Mouse (Mus musculus) MEL (cell line): ENCODE measurements around the gene Smim13. TPM values are rescaled to one million over a fixed set of nuclear protein-coding genes. Genes with fewer than 3 reads are reported as not detected.

Experiments
- DNase-seq: peaks from one replicate; pipeline ENCODE4 v3.0.0; 2011; ENCODE audit warnings: low read depth, low spot score
- H3K27ac ChIP-seq: 2 replicates; pipeline ENCODE4 v1.5.1; 2012; ENCODE audit warnings: low read depth, mild to moderate bottlenecking, control low read depth, low read length, moderate library complexity; ENCODE audit not compliant: control insufficient read depth
- H3K27me3 ChIP-seq, 2 experiments: fragments of 150-350 bp in 1 of 2; sonication (generic) in 1 of 2; 2 replicates each; pipeline ENCODE4 v1.6.1; 2012; ENCODE audit warnings: low read length in 2 of 2, mild to moderate bottlenecking in 2 of 2, improper control_type of control experiment in 1 of 2, moderate library complexity in 1 of 2; ENCODE audit not compliant: insufficient read depth in 2 of 2, control insufficient read depth in 1 of 2
- H3K36me3 ChIP-seq, 2 experiments: 2 replicates each; pipeline ENCODE4 v1.6.1; 2012 to 2014; ENCODE audit warnings: low read length in 2 of 2, improper control_type of control experiment in 1 of 2, inconsistent platforms in 1 of 2, mild to moderate bottlenecking in 1 of 2; ENCODE audit not compliant: insufficient read depth in 2 of 2, control insufficient read depth in 1 of 2
- H3K4me1 ChIP-seq, 2 experiments: fragments of 150-350 bp in 1 of 2; sonication (generic) in 1 of 2; 2 replicates each; pipeline ENCODE4 v1.6.1; 2012; ENCODE audit warnings: low read length in 2 of 2, improper control_type of control experiment in 1 of 2, mild to moderate bottlenecking in 1 of 2; ENCODE audit not compliant: insufficient read depth in 2 of 2, control insufficient read depth in 1 of 2
- H3K4me3 ChIP-seq, 2 experiments: fragments of 150-350 bp in 1 of 2; sonication (generic) in 1 of 2; 2 replicates each; pipeline ENCODE4 v1.5.1; 2012; ENCODE audit warnings: low read depth in 2 of 2, low read length in 2 of 2, mild to moderate bottlenecking in 2 of 2, moderate library complexity in 2 of 2, control low read depth in 1 of 2, improper control_type of control experiment in 1 of 2; ENCODE audit not compliant: control insufficient read depth in 1 of 2, insufficient read depth in 1 of 2
- H3K79me2 ChIP-seq: 2 replicates; pipeline ENCODE4 v1.6.1; 2012; ENCODE audit warnings: mild to moderate bottlenecking, low read length, moderate library complexity; ENCODE audit not compliant: control insufficient read depth, poor library complexity, insufficient read depth
- H3K9ac ChIP-seq: 2 replicates; pipeline ENCODE4 v1.6.1; 2012; ENCODE audit warnings: low read depth, mild to moderate bottlenecking, control low read depth, low read length, moderate library complexity; ENCODE audit not compliant: control insufficient read depth, poor library complexity, severe bottlenecking
- H3K9me3 ChIP-seq: fragments of 150-350 bp; sonication (generic); replicated peaks from 2 replicates; pipeline ENCODE4 v1.6.1; 2012; ENCODE audit warnings: mild to moderate bottlenecking, low read length, improper control_type of control experiment, moderate library complexity; ENCODE audit not compliant: insufficient read depth
- BHLHE40 ChIP-seq: IDR thresholded peaks from 2 replicates; pipeline ENCODE4 v1.6.1; 2012; ENCODE audit warnings: low read depth, mild to moderate bottlenecking, inconsistent platforms, low read length, improper control_type of control experiment, borderline replicate concordance
- CTCF ChIP-seq, 3 experiments: IDR thresholded peaks in 2 of 3; conservative IDR thresholded peaks in 1 of 3; 2 replicates each; pipeline ENCODE4 v1.5.1; 2011 to 2012; ENCODE audit warnings: low read length in 3 of 3, low read depth in 2 of 3, mild to moderate bottlenecking in 2 of 3, improper control_type of control experiment in 1 of 3, inconsistent platforms in 1 of 3, mixed read lengths in 1 of 3, moderate library complexity in 1 of 3; ENCODE audit not compliant: control insufficient read depth in 1 of 3, insufficient read depth in 1 of 3, poor library complexity in 1 of 3, severe bottlenecking in 1 of 3
- ELF1 ChIP-seq: IDR thresholded peaks from 2 replicates; pipeline ENCODE4 v1.6.1; 2014; ENCODE audit warnings: low read depth, mild to moderate bottlenecking, inconsistent platforms, low read length, improper control_type of control experiment, moderate library complexity
- EP300 ChIP-seq, 2 experiments: IDR thresholded peaks; 2 replicates each; pipeline ENCODE4 v1.6.1; 2011; ENCODE audit warnings: improper control_type of control experiment in 2 of 2, low read length in 2 of 2, low read depth in 1 of 2, mild to moderate bottlenecking in 1 of 2
- GABPA ChIP-seq: IDR thresholded peaks from 2 replicates; pipeline ENCODE4 v1.6.1; 2012; ENCODE audit warnings: low read depth, mild to moderate bottlenecking, inconsistent platforms, low read length, improper control_type of control experiment, moderate library complexity
- GATA1 ChIP-seq: IDR thresholded peaks from 2 replicates; pipeline ENCODE4 v1.6.1; 2011; ENCODE audit warnings: low read depth, low read length, improper control_type of control experiment
- HCFC1 ChIP-seq: IDR thresholded peaks from 2 replicates; pipeline ENCODE4 v1.6.1; 2012; ENCODE audit warnings: low read depth, mild to moderate bottlenecking, inconsistent platforms, low read length, improper control_type of control experiment, moderate library complexity
- KAT2A ChIP-seq: conservative IDR thresholded peaks from 2 replicates; pipeline ENCODE4 v1.6.1; 2012; ENCODE audit warnings: low read depth, low read length, improper control_type of control experiment, inconsistent platforms
- MAX ChIP-seq: IDR thresholded peaks from 2 replicates; pipeline ENCODE4 v1.6.1; 2011; ENCODE audit warnings: low read length, improper control_type of control experiment
- MEF2A ChIP-seq: IDR thresholded peaks from 2 replicates; pipeline ENCODE4 v1.6.1; 2014; ENCODE audit warnings: low read depth, mild to moderate bottlenecking, inconsistent platforms, low read length, improper control_type of control experiment; ENCODE audit not compliant: poor library complexity, insufficient replicate concordance, severe bottlenecking; ENCODE audit errors: extremely low read depth
- NELFE ChIP-seq: IDR thresholded peaks from 2 replicates; pipeline ENCODE4 v1.6.1; 2011; ENCODE audit warnings: low read depth, low read length, improper control_type of control experiment
- POLR2AphosphoS2 ChIP-seq: IDR thresholded peaks from 2 replicates; pipeline ENCODE4 v1.6.1; 2011; ENCODE audit warnings: low read length, improper control_type of control experiment
- RAD21 ChIP-seq: IDR thresholded peaks from 2 replicates; pipeline ENCODE4 v1.6.1; 2011; ENCODE audit warnings: mild to moderate bottlenecking, low read depth, low read length, improper control_type of control experiment
- SIN3A ChIP-seq: IDR thresholded peaks from 2 replicates; pipeline ENCODE4 v1.6.1; 2012; ENCODE audit warnings: low read length, improper control_type of control experiment, inconsistent platforms
- SMC3 ChIP-seq: IDR thresholded peaks from 2 replicates; pipeline ENCODE4 v1.6.1; 2011; ENCODE audit warnings: low read depth, low read length, improper control_type of control experiment
- TCF12 ChIP-seq: IDR thresholded peaks from 2 replicates; pipeline ENCODE4 v1.6.1; 2014; ENCODE audit warnings: low read depth, mild to moderate bottlenecking, inconsistent platforms, low read length, improper control_type of control experiment, moderate library complexity
- UBTF ChIP-seq: IDR thresholded peaks from 2 replicates; pipeline ENCODE4 v1.6.1; 2012; ENCODE audit warnings: low read depth, mild to moderate bottlenecking, inconsistent platforms, low read length, improper control_type of control experiment, moderate library complexity, borderline replicate concordance; ENCODE audit not compliant: insufficient read depth
- ZKSCAN1 ChIP-seq: IDR thresholded peaks from 2 replicates; pipeline ENCODE4 v1.6.1; 2012; ENCODE audit warnings: low read depth, mild to moderate bottlenecking, inconsistent platforms, low read length, improper control_type of control experiment, moderate library complexity
- ZNF384 ChIP-seq: IDR thresholded peaks from 2 replicates; pipeline ENCODE4 v1.6.1; 2012; ENCODE audit warnings: low read depth, mild to moderate bottlenecking, inconsistent platforms, low read length, improper control_type of control experiment
- polyA plus RNA-seq, 2 experiments: library from polyadenylated mRNA; stranded (reverse) in 1 of 2; unstranded in 1 of 2; fragments of >175 nt in 1 of 2; fragments of >200 nt in 1 of 2; gene quantifications; 2 replicates each; pipeline versions ENCODE4 v1.2.1 to v1.2.4; 2012; ENCODE audit warnings: low replicate concordance in 2 of 2, low read depth in 1 of 2; ENCODE audit not compliant: insufficient read length in 2 of 2, insufficient read depth in 1 of 2, missing spikeins in 1 of 2
- total RNA-seq: library from RNA; depleted of rRNA; stranded (reverse); fragments of 300-350 nt; gene quantifications from 2 replicates; pipeline ENCODE4 v1.2.3, GENCODE M21; 2012

The Smim13 gene
- total and polyA plus RNA-seq, 3 experiments: 11.1 to 13.1 TPM; not detected in 1

DNA sequence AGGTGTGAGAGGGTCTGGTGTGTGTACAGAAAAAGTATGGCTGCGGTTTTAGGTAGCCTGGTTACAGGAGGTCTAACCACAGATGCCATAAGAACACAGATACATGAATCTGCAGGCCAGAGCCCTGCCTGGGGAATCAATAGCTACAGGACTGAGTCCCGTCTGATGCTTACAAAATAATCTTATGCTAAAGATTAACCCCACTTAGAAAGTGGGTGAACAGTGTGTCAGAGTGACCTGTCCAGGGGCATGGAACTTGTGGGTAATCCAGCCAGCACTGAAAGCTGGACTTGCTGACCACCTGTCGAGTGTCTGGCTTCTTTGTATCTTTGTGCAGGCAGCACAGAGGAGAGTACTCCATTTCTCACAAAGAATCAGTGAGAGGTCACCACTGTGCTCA, 33.4 kb upstream of the Smim13 start:
- H3K9ac ChIP-seq: no peak overlapping the region
- no peak for DNase-seq
- H3K4me1 ChIP-seq: no peaks in the 10 kb centered on the region
- no peak overlapping the region for H3K27ac ChIP-seq
- no peaks in the 10 kb centered on the region for H3K9me3 ChIP-seq
- H3K79me2 ChIP-seq: no peaks in the 10 kb centered on the region
- H3K36me3 ChIP-seq: no peaks in the 10 kb centered on the region
- H3K4me3 ChIP-seq: no peak overlapping the region
- TF ChIP-seq KAT2A (no peak), ELF1 (no peak), MEF2A (no peak), ZKSCAN1 (no peak), CTCF (IDR thresholded peaks at IDR 0.05 in 2 of 3, conservative IDR thresholded peaks at IDR 0.05 in 1 of 3; ENCODE audit: control insufficient read depth in 1 of 3, insufficient read depth in 1 of 3, low read depth in 2 of 3, low read length in 3 of 3, poor library complexity in 1 of 3, severe bottlenecking in 1 of 3) (no peak), SIN3A (no peak), RAD21 (no peak), MAX (no peak)
- H3K27me3 ChIP-seq: peaks cover 3 to 5% of the 10 kb centered on the region in 2 experiments; a peak in 3 of 4 replicates

DNA sequence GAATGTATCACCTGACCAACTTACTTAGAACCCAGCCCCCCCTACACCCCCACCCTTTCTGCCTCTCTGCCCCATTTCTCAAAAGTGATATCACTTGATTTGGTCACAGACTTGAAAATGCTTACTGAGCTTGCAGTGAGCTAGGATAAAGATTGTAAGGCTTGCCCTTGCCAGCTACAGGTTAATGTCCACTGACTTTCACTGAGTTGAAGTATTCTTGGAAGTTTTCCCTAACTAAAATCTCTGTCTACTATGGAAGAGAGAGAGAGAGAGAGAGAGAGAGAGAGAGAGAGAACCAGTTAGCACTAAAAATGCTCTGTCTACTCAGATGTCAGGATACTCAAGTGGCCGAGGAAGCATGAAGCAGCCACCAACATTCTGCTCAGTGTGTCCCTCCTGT, 30.6 kb upstream of the Smim13 start:
- Histone ChIP-seq H3K79me2 (no peaks in the 10 kb centered on the region), H3K4me3 (no peak overlapping the region), H3K27ac (no peak overlapping the region), H3K36me3 (no peaks in the 10 kb centered on the region), H3K27me3 (peaks cover 2 to 5% of the 10 kb centered on the region in 2 experiments; a peak in 2 of 4 replicates), H3K9me3 (no peaks in the 10 kb centered on the region), H3K4me1 (no peaks in the 10 kb centered on the region), H3K9ac (no peak overlapping the region)
- DNase-seq: no peak
- no peak for TF ChIP-seq NELFE
- TF ChIP-seq HCFC1: no peak
- TF ChIP-seq EP300 (IDR thresholded peaks at IDR 0.05; ENCODE audit: low read depth in 1 of 2, low read length in 2 of 2): no peak
- TF ChIP-seq GATA1: no peak
- no peak for TF ChIP-seq POLR2AphosphoS2
- no peak for TF ChIP-seq GABPA

DNA sequence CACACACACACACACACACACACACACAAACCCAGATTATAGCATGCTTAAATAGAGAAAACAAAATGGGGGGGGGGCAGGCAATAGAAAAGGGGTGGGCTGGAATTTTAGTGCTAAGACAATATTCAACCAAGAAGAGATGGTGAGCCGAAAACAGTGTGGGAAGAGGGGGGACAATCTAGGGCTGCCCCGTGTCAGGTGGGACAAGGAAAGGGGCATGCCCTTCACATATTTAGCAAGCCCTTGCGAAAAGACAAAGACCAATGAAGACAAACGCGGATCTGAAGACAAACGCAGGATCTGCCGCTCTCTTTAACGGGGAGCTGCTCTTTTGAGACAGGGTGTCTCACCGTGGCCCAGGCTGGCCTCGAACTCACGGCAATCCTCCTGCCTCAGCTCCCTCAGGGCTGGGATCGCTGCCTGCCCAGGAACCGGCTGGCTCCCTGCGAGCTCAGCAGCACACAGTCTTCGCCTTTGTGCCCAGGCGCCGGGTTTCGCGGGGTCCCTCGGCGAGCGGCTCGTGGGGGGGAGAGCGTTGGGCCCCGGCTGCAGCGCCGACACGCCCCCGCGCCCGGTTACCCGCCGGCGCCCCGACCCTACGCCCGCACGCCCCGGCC, 29.8 kb upstream of the Smim13 start:
- Histone ChIP-seq H3K36me3 (no peaks in the 10 kb centered on the region), H3K27ac (no peak overlapping the region), H3K27me3 (peaks cover 2% of the 10 kb centered on the region in 2 experiments; a peak in 2 of 4 replicates), H3K79me2 (no peaks in the 10 kb centered on the region), H3K4me3 (no peak overlapping the region), H3K4me1 (no peaks in the 10 kb centered on the region), H3K9me3 (no peaks in the 10 kb centered on the region), H3K9ac (no peak overlapping the region)
- no peak for TF ChIP-seq BHLHE40
- TF ChIP-seq ZKSCAN1: no peak
- TF ChIP-seq SIN3A: no peak
- no peak for TF ChIP-seq TCF12
- TF ChIP-seq ZNF384: no peak
- TF ChIP-seq UBTF: no peak
- no peak for TF ChIP-seq SMC3
- DNase-seq: no peak
